ENCODE assay signal across 8 mouse cellular contexts in the genomic region with DNA sequence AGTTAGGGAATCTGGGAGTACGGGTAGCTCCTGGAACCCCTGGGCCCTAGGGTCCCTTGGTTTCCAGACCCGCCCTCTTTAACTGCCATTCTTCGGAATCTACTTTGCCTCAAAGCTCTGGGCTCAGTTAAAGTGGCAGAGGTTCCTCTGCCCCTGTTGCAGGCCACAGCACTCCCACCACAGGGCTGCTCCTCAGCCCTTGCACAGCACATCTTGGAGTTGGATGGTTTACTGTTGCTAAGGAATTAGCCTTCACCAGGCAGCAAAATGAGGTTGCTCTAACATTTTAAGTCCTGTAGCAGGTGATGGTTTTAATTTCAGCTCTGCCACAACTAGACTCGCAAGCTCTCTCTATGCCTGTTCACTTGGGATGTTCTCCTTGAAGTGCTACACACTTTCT. TPM values are rescaled to one million over a fixed set of nuclear protein-coding genes. Genes with fewer than 3 reads are reported as not detected.
A peak's percentile ranks its signal among the peaks of the same experiment; 100 is the strongest.
DNase-seq lines count a peak whose midpoint lies in the region; ATAC-seq and TF ChIP-seq lines count a peak whose summit lies in the region.

TSS of gene Brd3 (minus strand) at position 101 of the 400 bp plus-strand sequence.

- no peaks in the 10 kb centered on the region for H3K27me3 ChIP-seq in E14TG2a.4 (ENCODE audit: insufficient read depth, low read length)
- H3K27me3 ChIP-seq in G1E (ENCODE audit: insufficient read depth, low read length): peaks cover 39% of the 10 kb centered on the region
- H3K27me3 ChIP-seq in forebrain, embryonic 14.5 days (replicated peaks; ENCODE audit: control insufficient read depth, insufficient read depth, low read length): no peaks in the 10 kb centered on the region
- no peaks in the 10 kb centered on the region for H3K27me3 ChIP-seq in hindbrain, embryonic 11.5 days (ENCODE audit: control insufficient read depth, insufficient read depth, low read length)
- no peaks in the 10 kb centered on the region for H3K27me3 ChIP-seq in liver, embryonic 12.5 days (replicated peaks)
- no peaks in the 10 kb centered on the region for H3K27me3 ChIP-seq in stomach, postnatal 0 days (ENCODE audit: control insufficient read depth, insufficient read depth, low read length)

- no peak for DNase-seq in G1E (ENCODE audit: low spot score)
- no peak for DNase-seq in forebrain, embryonic 14.5 days (ENCODE audit: low spot score)
- DNase-seq in hindbrain, embryonic 11.5 days (ENCODE audit: low spot score): no peak
- no peak for DNase-seq in stomach, postnatal 0 days (ENCODE audit: low spot score)
- DNase-seq in thymus, postnatal 14 days: no peak
- no peak for DNase-seq in yolk sac, embryonic 10.5 days (ENCODE audit: low spot score)

- H3K9me3 ChIP-seq in E14TG2a.4 (ENCODE audit: low read length) (peaks cover 16% of the 10 kb centered on the region), G1E (replicated peaks) (no peaks in the 10 kb centered on the region)
- H3K9me3 ChIP-seq in forebrain, embryonic 14.5 days (replicated peaks; ENCODE audit: control insufficient read depth, low read length): no peaks in the 10 kb centered on the region
- H3K9me3 ChIP-seq in hindbrain, embryonic 11.5 days (ENCODE audit: control insufficient read depth, low read length): no peaks in the 10 kb centered on the region
- 0 out of 2 replicates have a peak, but pooled peaks cover 10% of the 10 kb centered on the region for H3K9me3 ChIP-seq in liver, embryonic 12.5 days (replicated peaks)
- H3K9me3 ChIP-seq in stomach, postnatal 0 days (ENCODE audit: control insufficient read depth, low read length): no peaks in the 10 kb centered on the region

- 69% methylated on average over 4 of the region's 4 CpGs for WGBS in forebrain, embryonic 14.5 days
- 65% methylated on average over 4 of the region's 4 CpGs for WGBS in hindbrain, embryonic 11.5 days
- 65% methylated on average over 4 of the region's 4 CpGs for WGBS in liver, embryonic 12.5 days (ENCODE audit: insufficient replicate concordance)
- WGBS in stomach, postnatal 0 days: 80% methylated on average over 4 of the region's 4 CpGs

- H3K4me3 ChIP-seq in E14TG2a.4 (replicated peaks; ENCODE audit: low read length): peak within 1 kb of the TSS; percentile 77
- no peak within 1 kb of the TSS for H3K4me3 ChIP-seq in G1E (ENCODE audit: low read depth, low read length)
- H3K4me3 ChIP-seq in forebrain, embryonic 14.5 days (ENCODE audit: low read depth, low read length): no peak within 1 kb of the TSS
- H3K4me3 ChIP-seq in hindbrain, embryonic 11.5 days (ENCODE audit: low read depth, low read length): no peak within 1 kb of the TSS
- H3K4me3 ChIP-seq in liver, embryonic 12.5 days: no peak within 1 kb of the TSS
- no peak within 1 kb of the TSS for H3K4me3 ChIP-seq in stomach, postnatal 0 days (ENCODE audit: low read depth, low read length)

- no peak within 1 kb of the TSS for H3K27ac ChIP-seq in forebrain, embryonic 14.5 days (ENCODE audit: low read depth, low read length)
- no peak within 1 kb of the TSS for H3K27ac ChIP-seq in hindbrain, embryonic 11.5 days (ENCODE audit: low read depth, low read length)
- 0 out of 2 replicates have a peak within 1 kb of the TSS, but pooled peaks have one; percentile 20 for H3K27ac ChIP-seq in liver, embryonic 12.5 days
- H3K27ac ChIP-seq in stomach, postnatal 0 days (replicated peaks): no peak within 1 kb of the TSS

- no peak for TF ChIP-seq EP300 in stomach, postnatal 0 days (optimal IDR thresholded peaks at IDR 0.05)

- H3K9ac ChIP-seq in forebrain, embryonic 14.5 days (ENCODE audit: low read length): no peak within 1 kb of the TSS
- no peak within 1 kb of the TSS for H3K9ac ChIP-seq in hindbrain, embryonic 11.5 days (ENCODE audit: low read depth, low read length)
- H3K9ac ChIP-seq in liver, embryonic 12.5 days: 0 out of 2 replicates have a peak within 1 kb of the TSS, but pooled peaks have one; percentile 4
- no peak within 1 kb of the TSS for H3K9ac ChIP-seq in stomach, postnatal 0 days (ENCODE audit: low read length)

- peaks cover 18% of the 10 kb centered on the region for H3K36me3 ChIP-seq in E14TG2a.4 (ENCODE audit: insufficient read depth, low read length)
- H3K36me3 ChIP-seq in G1E (replicated peaks): no peaks in the 10 kb centered on the region
- H3K36me3 ChIP-seq in forebrain, embryonic 14.5 days (ENCODE audit: control insufficient read depth, insufficient read depth, low read length): no peaks in the 10 kb centered on the region
- no peaks in the 10 kb centered on the region for H3K36me3 ChIP-seq in hindbrain, embryonic 11.5 days (ENCODE audit: control insufficient read depth, insufficient read depth, low read length)
- no peaks in the 10 kb centered on the region for H3K36me3 ChIP-seq in liver, embryonic 12.5 days
- no peaks in the 10 kb centered on the region for H3K36me3 ChIP-seq in stomach, postnatal 0 days (ENCODE audit: control insufficient read depth, insufficient read depth, low read length)

- no peak within 1 kb of the TSS for H3K4me2 ChIP-seq in forebrain, embryonic 14.5 days (ENCODE audit: low read length)
- no peak within 1 kb of the TSS for H3K4me2 ChIP-seq in hindbrain, embryonic 11.5 days (replicated peaks; ENCODE audit: low read depth, low read length)
- 0 out of 2 replicates have a peak within 1 kb of the TSS, but pooled peaks have one; percentile 2 for H3K4me2 ChIP-seq in liver, embryonic 12.5 days
- H3K4me2 ChIP-seq in stomach, postnatal 0 days (replicated peaks; ENCODE audit: low read depth): no peak within 1 kb of the TSS

- TF ChIP-seq CTCF in E14TG2a.4 (conservative IDR thresholded peaks at IDR 0.05; ENCODE audit: low read length): no peak
- TF ChIP-seq CTCF in G1E (IDR thresholded peaks at IDR 0.05; ENCODE audit: low read depth, low read length): no peak
- no peak for TF ChIP-seq CTCF in stomach, postnatal 0 days (IDR thresholded peaks at IDR 0.05; ENCODE audit: low read depth)

- no peak for ATAC-seq in G1E (ENCODE audit: extremely low read depth, insufficient number of reproducible peaks, low FRiP score, poor library complexity, severe bottlenecking)
- no peak for ATAC-seq in forebrain, embryonic 14.5 days
- no peak for ATAC-seq in hindbrain, embryonic 11.5 days (ENCODE audit: low FRiP score)
- no peak for ATAC-seq in liver, embryonic 12.5 days
- no peak for ATAC-seq in stomach, postnatal 0 days (ENCODE audit: low FRiP score, low TSS enrichment)

- H3K4me1 ChIP-seq in E14TG2a.4 (replicated peaks; ENCODE audit: low read depth, low read length) (peaks cover 71% of the 10 kb centered on the region), G1E (ENCODE audit: insufficient read depth, low read depth, low read length) (peaks cover 10% of the 10 kb centered on the region)
- no peaks in the 10 kb centered on the region for H3K4me1 ChIP-seq in forebrain, embryonic 14.5 days (ENCODE audit: control insufficient read depth, insufficient read depth, low read length)
- H3K4me1 ChIP-seq in hindbrain, embryonic 11.5 days (replicated peaks; ENCODE audit: control insufficient read depth, insufficient read depth, low read length): no peaks in the 10 kb centered on the region
- peaks cover 62% of the 10 kb centered on the region for H3K4me1 ChIP-seq in liver, embryonic 12.5 days
- H3K4me1 ChIP-seq in stomach, postnatal 0 days (replicated peaks; ENCODE audit: control insufficient read depth, insufficient read depth): no peaks in the 10 kb centered on the region

RNA-seq across cellular contexts. Expression of gene Brd3, which starts in this region (rescaled TPM):
- total RNA-seq in G1E (2014; fragmentation: Nextera tagmentation) (75.2 and 84.1 TPM in 2 replicates), G1E (2017) (13.2 and 17.5 TPM in 2 replicates)
- polyA plus RNA-seq in G1E (2012): 92.1 and 124 TPM in 2 replicates
- 155 and 170 TPM in 2 replicates for polyA plus RNA-seq in forebrain, embryonic 14.5 days (2014; fragmentation: Nextera tagmentation; extraction: Ambion mirVana)
- 160 and 161 TPM in 2 replicates for polyA plus RNA-seq in hindbrain, embryonic 11.5 days (2014; fragmentation: Nextera tagmentation; extraction: Ambion mirVana)
- polyA plus RNA-seq in liver, embryonic 12.5 days (2016; fragmentation: Nextera tagmentation; extraction: Ambion mirVana): 38.5 and 39.0 TPM in 2 replicates
- polyA plus RNA-seq in stomach, postnatal 0 days (2015; fragmentation: Nextera tagmentation; extraction: Ambion mirVana): 41.0 and 48.3 TPM in 2 replicates
